Mouse (Mus musculus) lung, postnatal 0 days (tissue): Measurements from ENCODE around the gene Pld1. TPM values are rescaled to one million over a fixed set of nuclear protein-coding genes. Genes with fewer than 3 reads are reported as not detected.
"Not testable (repeated sequence)": the region's sequence is repeated elsewhere in the genome, so short reads cannot be mapped to it uniquely, and the experiment has no call there.

ENCODE experiments used
- ATAC-seq: fragments of 200-750 bp; cut with Nextera tagmentation; 2 replicates; pipeline ENCODE4 v1.8.0; 2017; ENCODE audit warnings: moderate library complexity
- DNase-seq: peaks from one replicate; pipeline ENCODE4 v3.0.0-alpha.2; 2016; ENCODE audit warnings: low spot score
- H3K27ac ChIP-seq: fragments of 300-500 bp; sonication (generic); 2 replicates; pipeline ENCODE4 v1.5.1; 2014; ENCODE audit warnings: antibody characterized with exemption, mild to moderate bottlenecking, low read length, mixed read lengths
- H3K27me3 ChIP-seq: fragments of 300-500 bp; sonication (generic); replicated peaks from 2 replicates; pipeline ENCODE4 v1.6.1; 2014; ENCODE audit warnings: low read length, mixed read lengths; ENCODE audit not compliant: insufficient read depth
- H3K36me3 ChIP-seq: fragments of 300-500 bp; sonication (generic); 2 replicates; pipeline ENCODE4 v1.6.1; 2014; ENCODE audit warnings: low read length, mixed read lengths; ENCODE audit not compliant: insufficient read depth
- H3K4me1 ChIP-seq: fragments of 300-500 bp; sonication (generic); 2 replicates; pipeline ENCODE4 v1.6.1; 2014; ENCODE audit warnings: antibody characterized with exemption, low read depth, low read length, mixed read lengths; ENCODE audit not compliant: insufficient read depth
- H3K4me2 ChIP-seq: fragments of 300-500 bp; sonication (generic); replicated peaks from 2 replicates; pipeline ENCODE4 v1.6.1; 2014; ENCODE audit warnings: low read depth, mild to moderate bottlenecking, low read length, moderate library complexity, mixed read lengths
- H3K4me3 ChIP-seq: fragments of 300-500 bp; sonication (generic); 2 replicates; pipeline ENCODE4 v1.5.1; 2014; ENCODE audit warnings: low read depth, low read length
- H3K9ac ChIP-seq: fragments of 300-500 bp; sonication (generic); replicated peaks from 2 replicates; pipeline ENCODE4 v1.6.1; 2014; ENCODE audit warnings: low read depth, mild to moderate bottlenecking
- H3K9me3 ChIP-seq: fragments of 300-500 bp; sonication (generic); 2 replicates; pipeline ENCODE4 v1.6.1; 2016; ENCODE audit warnings: low read length, mixed read lengths
- CTCF ChIP-seq: IDR thresholded peaks from 2 replicates; pipeline ENCODE4 v1.5.1; 2016; ENCODE audit warnings: antibody characterized with exemption, mild to moderate bottlenecking
- EP300 ChIP-seq: IDR thresholded peaks from 2 replicates; pipeline ENCODE4 v1.6.1; 2016; ENCODE audit warnings: antibody characterized with exemption, mild to moderate bottlenecking, control low read depth
- WGBS: fragments of 180-500 bp; shearing (Covaris S2); extraction: QIAGEN DNeasy Blood & Tissue Kit; methylation state at CpG from one replicate; pipeline ENCODE4 v1.1.7; 2014; 5-methylcytosine and 5-hydroxymethylcytosine counted together
- polyA plus RNA-seq: library from polyadenylated mRNA; unstranded; fragments of >200 nt; fragmentation: Nextera tagmentation; extraction: Ambion mirVana; gene quantifications from 2 replicates; pipeline ENCODE4 v1.2.1, GENCODE M21; 2015

Gene Pld1
- polyA plus RNA-seq, 1 experiment from 2014 or later, result 10.2 TPM

DNA sequence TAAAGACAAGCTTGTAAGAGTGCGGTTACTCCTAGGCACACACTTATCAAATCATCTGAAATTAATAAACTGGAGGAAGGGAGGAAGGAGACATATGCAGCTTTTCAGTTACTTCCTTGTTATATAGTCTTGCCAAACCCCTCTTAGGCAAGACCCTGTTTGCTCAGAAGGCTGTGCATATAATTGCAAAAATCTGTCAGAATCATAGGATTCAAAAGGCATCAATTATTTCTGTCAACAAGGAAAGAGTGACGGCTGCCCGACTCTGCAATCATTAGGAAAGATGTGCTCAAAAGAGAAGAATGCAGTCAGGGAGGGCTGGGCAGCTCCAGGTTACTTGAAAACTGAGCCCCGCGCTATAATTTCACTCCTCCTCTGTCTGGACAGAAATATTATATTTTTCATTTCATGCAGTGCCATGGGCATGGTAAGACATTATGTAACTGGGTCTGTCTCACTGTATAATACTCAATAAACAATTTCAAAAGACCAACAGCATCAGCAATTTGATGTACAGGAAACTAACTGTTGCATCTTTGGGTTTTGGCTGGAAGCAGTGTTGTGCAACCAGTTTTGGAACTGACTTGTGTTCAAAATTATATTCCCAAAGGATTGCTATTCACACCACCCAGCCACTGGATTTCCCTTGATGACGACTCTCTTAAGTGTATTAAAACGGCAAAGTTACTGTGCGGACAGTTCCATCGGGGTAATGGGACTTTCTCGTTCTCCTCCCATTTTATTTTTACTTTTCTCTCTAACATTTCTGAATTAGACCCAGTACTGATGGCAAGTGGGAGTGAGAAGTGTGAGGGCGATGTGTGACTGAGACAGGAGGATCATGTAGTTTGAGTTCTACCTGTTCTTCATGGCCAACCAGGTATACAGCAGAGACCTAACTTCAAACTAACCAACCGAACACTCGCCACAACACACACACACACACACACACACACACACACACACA lies 1.1 kb upstream of the Pld1 start:
- DNase-seq, result peak; percentile 69
- WGBS, result 54% methylated on average over 13 of the region's 13 CpGs

DNA sequence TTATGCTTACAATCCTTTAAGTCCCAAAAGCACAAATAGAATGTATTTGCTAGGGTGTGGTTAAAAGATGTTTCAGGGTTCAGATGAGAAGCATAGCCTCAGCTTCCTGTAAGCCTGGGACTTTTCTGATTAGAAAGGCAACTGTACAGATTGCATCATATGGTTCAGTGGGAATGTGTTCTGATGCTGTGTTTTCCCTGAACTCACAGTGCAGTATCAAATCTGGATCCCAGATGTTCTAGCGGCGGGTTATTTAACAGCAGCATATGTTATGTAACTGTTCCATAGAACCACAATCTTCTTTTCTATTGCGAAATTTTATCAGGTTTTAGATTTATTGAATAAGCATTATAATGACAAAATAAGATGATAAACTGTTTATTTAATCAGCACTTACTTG lies 3.1 kb downstream of the Pld1 start:
- WGBS, result 71% methylated on average over 3 of the region's 3 CpGs
- peaks cover 7% of the 10 kb centered on the region; the same call in 1 of the 2 replicates for H3K4me1 ChIP-seq
- H3K9me3 ChIP-seq, result no peaks in the 10 kb centered on the region
- DNase-seq (peak; percentile 21), ATAC-seq (no peak)
- no peak overlapping the region for H3K4me2 ChIP-seq
- H3K4me3 ChIP-seq, result no peak overlapping the region
- H3K9ac ChIP-seq, result no peak overlapping the region
- H3K27ac ChIP-seq, result no peak overlapping the region
- no peaks in the 10 kb centered on the region for H3K36me3 ChIP-seq
- H3K27me3 ChIP-seq, result no peaks in the 10 kb centered on the region
- TF ChIP-seq EP300, result no peak
- TF ChIP-seq CTCF, result no peak

More for the DNA sequence above, 1.1 kb upstream of the Pld1 start:
- Histone ChIP-seq H3K4me2 (peak overlapping the region; percentile 94; the same call in 1 of the 2 replicates), H3K4me1 (peaks cover 7% of the 10 kb centered on the region; the same call in 1 of the 2 replicates), H3K36me3 (no peaks in the 10 kb centered on the region), H3K27ac (peak overlapping the region; percentile 92), H3K9me3 (no peaks in the 10 kb centered on the region), H3K4me3 (no peak overlapping the region), H3K27me3 (no peaks in the 10 kb centered on the region), H3K9ac (no peak overlapping the region)
- no peak; the same call in 1 of the 2 replicates for ATAC-seq
- TF ChIP-seq EP300, result peak; percentile 40; the same call in 1 of the 2 replicates
- TF ChIP-seq CTCF, result no peak

DNA sequence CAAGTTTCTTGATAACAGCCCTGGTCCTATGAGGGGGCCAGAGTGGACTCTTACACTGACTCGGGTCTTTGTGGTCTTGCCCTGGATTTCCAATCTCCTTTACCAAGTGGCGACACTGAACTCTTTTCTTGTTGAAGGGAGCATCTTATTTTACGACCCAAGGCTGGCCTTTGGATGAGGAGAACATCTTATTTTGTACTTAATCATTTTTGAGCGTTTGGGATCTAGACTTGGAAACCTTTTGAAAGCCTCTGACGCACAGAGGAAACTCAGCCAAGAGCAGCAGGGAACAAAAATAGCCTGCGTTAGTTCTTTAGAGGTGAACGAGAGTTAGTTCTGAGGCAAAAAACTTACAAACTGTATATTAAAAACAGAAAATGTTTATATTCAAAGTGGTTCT lies 4.5 kb downstream of the Pld1 start:
- no peaks in the 10 kb centered on the region for H3K9me3 ChIP-seq
- no peak overlapping the region for H3K9ac ChIP-seq
- WGBS, result 57% methylated on average over 7 of the region's 7 CpGs
- no peaks in the 10 kb centered on the region for H3K27me3 ChIP-seq
- no peak overlapping the region for H3K27ac ChIP-seq
- no peak overlapping the region for H3K4me2 ChIP-seq
- no peaks in the 10 kb centered on the region for H3K36me3 ChIP-seq
- ATAC-seq (no peak), DNase-seq (peak; percentile 55)
- H3K4me3 ChIP-seq, result no peak overlapping the region
- TF ChIP-seq CTCF (no peak), EP300 (no peak)
- H3K4me1 ChIP-seq, result peaks cover 7% of the 10 kb centered on the region; the same call in 1 of the 2 replicates

DNA sequence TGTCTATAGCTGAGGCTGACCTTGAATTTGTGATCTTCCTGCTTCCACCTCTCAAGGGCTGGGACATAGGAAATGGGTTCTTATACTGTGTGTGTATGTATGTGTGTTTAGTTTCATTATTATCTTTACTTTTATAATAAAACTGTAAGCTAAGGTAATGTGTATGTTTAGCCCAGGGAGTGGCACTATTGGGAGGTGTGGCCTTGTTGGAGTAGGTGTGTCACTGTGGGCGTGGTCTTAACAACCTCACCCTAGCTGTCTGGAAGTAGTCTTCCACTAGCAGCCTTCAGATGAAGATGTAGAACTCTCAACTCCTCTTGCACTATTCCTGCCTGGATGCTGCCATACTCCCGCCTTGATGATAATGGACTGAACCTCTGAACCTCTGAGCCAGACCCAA lies 6.9 kb downstream of the Pld1 start:
- ATAC-seq, H3K9me3 ChIP-seq, H3K4me2 ChIP-seq, H3K4me3 ChIP-seq, H3K27me3 ChIP-seq, H3K36me3 ChIP-seq, H3K9ac ChIP-seq, H3K27ac ChIP-seq, DNase-seq, H3K4me1 ChIP-seq: not testable (repeated sequence)
- WGBS, result 84% methylated on average over 2 of the region's 2 CpGs

DNA sequence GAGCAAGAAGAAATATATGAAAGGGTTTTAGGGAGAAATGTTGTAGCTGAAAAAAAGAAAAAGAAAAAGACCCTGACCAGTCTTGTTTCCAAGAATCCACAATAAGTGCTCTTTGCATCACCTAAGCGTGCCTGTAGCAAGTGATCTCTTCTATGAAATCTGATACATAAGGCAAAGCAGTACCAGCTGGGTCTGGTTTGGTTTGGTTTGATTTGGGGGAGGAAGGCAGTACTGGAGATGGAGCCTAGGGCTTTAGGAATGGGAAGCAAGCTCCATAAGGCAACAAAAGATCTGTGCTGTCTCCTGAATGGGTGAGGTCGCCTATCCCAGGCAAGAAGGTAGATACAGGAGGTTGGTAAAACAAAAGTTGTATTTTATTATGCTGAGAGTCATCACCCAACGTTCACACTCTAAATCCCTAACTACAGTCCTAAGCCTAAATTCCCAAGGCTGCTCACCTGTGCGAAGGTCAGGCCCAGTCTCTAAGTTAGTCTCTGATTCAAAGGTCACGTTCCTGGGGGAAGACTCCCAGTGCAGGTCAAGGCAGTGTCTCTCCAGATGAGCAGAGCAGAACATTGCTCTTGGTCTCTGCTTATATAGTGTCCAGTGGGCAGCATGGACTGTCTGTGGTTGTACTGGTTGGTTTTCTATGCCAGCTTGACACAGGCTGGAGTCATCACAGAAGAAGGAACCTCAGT lies 10.8 kb downstream of the Pld1 start:
- no peaks in the 10 kb centered on the region for H3K4me1 ChIP-seq
- H3K9me3 ChIP-seq, result no peaks in the 10 kb centered on the region
- WGBS, result 89% methylated on average over 5 of the region's 5 CpGs
- H3K36me3 ChIP-seq, result 0 out of 2 replicates have a peak, but pooled peaks cover 8% of the 10 kb centered on the region
- DNase-seq, result no peak
- no peak overlapping the region for H3K4me2 ChIP-seq
- no peak for TF ChIP-seq CTCF
- TF ChIP-seq EP300, result no peak
- no peaks in the 10 kb centered on the region for H3K27me3 ChIP-seq
- H3K9ac ChIP-seq, result no peak overlapping the region
- H3K4me3 ChIP-seq, result no peak overlapping the region
- H3K27ac ChIP-seq, result no peak overlapping the region
- no peak for ATAC-seq

DNA sequence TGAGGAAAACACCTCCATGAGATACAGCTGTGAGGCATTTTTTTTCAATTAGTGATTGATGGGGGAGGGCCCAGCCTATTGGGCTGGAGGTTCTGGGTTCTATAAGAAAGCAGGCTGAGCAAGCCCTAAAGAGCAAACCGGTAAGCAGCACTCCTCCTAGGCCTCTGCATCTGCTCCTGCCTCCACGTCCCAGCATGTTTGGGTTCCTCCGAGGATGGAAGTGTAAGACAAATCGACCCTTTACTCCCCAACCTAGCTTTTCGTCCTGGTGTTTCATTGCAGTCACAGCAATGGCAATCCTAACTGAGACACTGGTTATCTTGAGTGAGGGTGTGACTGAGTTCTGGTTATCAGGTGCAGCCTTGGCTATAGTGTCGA lies 11.4 kb downstream of the Pld1 start:
- H3K4me1 ChIP-seq, result no peaks in the 10 kb centered on the region
- H3K4me3 ChIP-seq, result no peak overlapping the region
- DNase-seq (no peak), ATAC-seq (no peak)
- no peak overlapping the region for H3K9ac ChIP-seq
- H3K36me3 ChIP-seq, result 0 out of 2 replicates have a peak, but pooled peaks cover 8% of the 10 kb centered on the region
- no peak for TF ChIP-seq CTCF
- no peak for TF ChIP-seq EP300
- no peaks in the 10 kb centered on the region for H3K9me3 ChIP-seq
- no peak overlapping the region for H3K4me2 ChIP-seq
- H3K27ac ChIP-seq, result no peak overlapping the region
- WGBS, result 76% methylated on average over 6 of the region's 6 CpGs
- no peaks in the 10 kb centered on the region for H3K27me3 ChIP-seq
